10 mouse cellular contexts compared by ENCODE assay signal in the genomic region with DNA sequence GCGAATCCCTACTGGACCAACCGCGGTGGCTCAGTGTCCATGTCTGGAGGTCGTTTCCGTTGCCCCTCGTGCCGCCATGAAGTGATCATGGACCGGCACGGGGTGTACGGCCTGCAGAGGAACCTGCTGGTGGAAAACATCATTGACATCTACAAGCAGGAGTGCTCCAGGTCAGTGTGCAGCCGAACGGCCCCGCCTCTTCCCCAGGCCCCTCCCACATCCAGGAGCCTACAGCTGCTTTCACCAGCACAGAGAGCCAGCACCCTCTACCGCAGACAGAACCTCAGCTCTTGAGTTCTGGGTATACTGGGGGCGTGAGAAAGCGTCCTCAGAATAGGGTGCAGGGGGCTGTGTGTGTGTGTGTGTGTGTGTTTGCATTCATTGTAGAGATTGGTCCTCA. TPM values are rescaled to one million over a fixed set of nuclear protein-coding genes. Genes with fewer than 3 reads are reported as not detected.
A peak's percentile ranks its signal among the peaks of the same experiment; 100 is the strongest.
DNase-seq lines count a peak whose midpoint lies in the region; ATAC-seq and TF ChIP-seq lines count a peak whose summit lies in the region.
"Had no signal": no experiment of that assay in that cellular context is flagged by ENCODE, and none has a peak within 500 bp of the region (broad histone marks: within the 10 kb centered on the region; RNA-seq: fewer than 3 reads in every experiment).

No protein-coding gene starts in this region.

- H3K4me3 ChIP-seq in lung, postnatal 0 days (ENCODE audit: low read depth, low read length), result no peak overlapping the region
- H3K4me3 ChIP-seq: neural tube, embryonic 15.5 days; stomach, embryonic 15.5 days had no signal

- H3K9me3 ChIP-seq in lung, postnatal 0 days (ENCODE audit: low read length), result no peaks in the 10 kb centered on the region
- H3K9me3 ChIP-seq: neural tube, embryonic 15.5 days; stomach, embryonic 15.5 days had no signal

- no peaks in the 10 kb centered on the region for H3K36me3 ChIP-seq in lung, postnatal 0 days (ENCODE audit: insufficient read depth, low read length)
- H3K36me3 ChIP-seq: neural tube, embryonic 15.5 days; stomach, embryonic 15.5 days had no signal

- intact Hi-C loops in gastrocnemius, postnatal 14 days (cut with DNase I; ENCODE audit: low total_unique reads), result no loop called here

- H3K27ac ChIP-seq in lung, postnatal 0 days (ENCODE audit: low read length), result no peak overlapping the region
- H3K27ac ChIP-seq: neural tube, embryonic 15.5 days; stomach, embryonic 15.5 days had no signal

- no peak overlapping the region for H3K4me2 ChIP-seq in lung, postnatal 0 days (replicated peaks; ENCODE audit: low read depth, low read length)
- H3K4me2 ChIP-seq: neural tube, embryonic 15.5 days; stomach, embryonic 15.5 days had no signal

- no peak for TF ChIP-seq CTCF in lung, postnatal 0 days (IDR thresholded peaks at IDR 0.05)

- no peak for TF ChIP-seq EP300 in lung, postnatal 0 days (IDR thresholded peaks at IDR 0.05)

- H3K4me1 ChIP-seq in lung, postnatal 0 days (ENCODE audit: insufficient read depth, low read depth, low read length), result no peaks in the 10 kb centered on the region
- H3K4me1 ChIP-seq: stomach, embryonic 15.5 days had no signal

- 51% methylated on average over 15 of the region's 16 CpGs for WGBS in lung, postnatal 0 days

- H3K27me3 ChIP-seq in lung, postnatal 0 days (replicated peaks; ENCODE audit: insufficient read depth, low read length), result no peaks in the 10 kb centered on the region
- H3K27me3 ChIP-seq: neural tube, embryonic 15.5 days; stomach, embryonic 15.5 days had no signal

- peak; percentile 26 for DNase-seq in lung, postnatal 0 days (ENCODE audit: low spot score)
- DNase-seq in lung, postnatal 25 days (ENCODE audit: low spot score), result no peak
- peak; percentile 53 for DNase-seq in gastrocnemius, postnatal 14 days
- peak; percentile 40 for DNase-seq in kidney, adult 9 months
- peak; percentile 59 for DNase-seq in thymus, postnatal 4 days
- DNase-seq in frontal cortex, adult 2 months (ENCODE audit: extremely low spot score in 1 of 2, low spot score in 1 of 2), result no peak
- DNase-seq in cerebellum, adult 8-10 months, result no peak

- ATAC-seq in lung, postnatal 0 days, result peak; percentile 38; the same call in 1 of the 2 replicates

- H3K9ac ChIP-seq in lung, postnatal 0 days (replicated peaks; ENCODE audit: low read depth), result no peak overlapping the region
- H3K9ac ChIP-seq: neural tube, embryonic 15.5 days; stomach, embryonic 15.5 days had no signal

RNA-seq across cellular contexts. Expression of gene Trim63, which starts 1.5 kb away (rescaled TPM):
- 0.75 and 1.3 TPM in 2 replicates for polyA plus RNA-seq in lung, postnatal 0 days (2015; fragmentation: Nextera tagmentation; extraction: Ambion mirVana)
- 100 to 1,000 TPM; 103 to 224 TPM for total RNA-seq in gastrocnemius, postnatal 14 days (2021)
- 0.15 and 0.36 TPM in 2 replicates for polyA plus RNA-seq in frontal cortex, adult 2 months (2012; rRNA removed)
- total RNA-seq: megakaryocyte, adult 5-6 weeks had no signal

RNA-seq across cellular contexts. Expression of gene Slc30a2, which starts 26.6 kb away (rescaled TPM):
- polyA plus RNA-seq in lung, postnatal 0 days (2015; fragmentation: Nextera tagmentation; extraction: Ambion mirVana), result 0.79 and 1.1 TPM in 2 replicates
- total RNA-seq in gastrocnemius, postnatal 14 days (2021), result 1 to 10 TPM in 1 of 2 experiments, under 1 TPM in 1; 0.47 to 6.3 TPM
- 0.29 and 0.58 TPM in 2 replicates for polyA plus RNA-seq in frontal cortex, adult 2 months (2012; rRNA removed)

RNA-seq across cellular contexts. Expression of gene Pdik1l, which starts 28.7 kb away (rescaled TPM):
- 9.9 and 10.0 TPM in 2 replicates for polyA plus RNA-seq in lung, postnatal 0 days (2015; fragmentation: Nextera tagmentation; extraction: Ambion mirVana)
- 1 to 10 TPM; 4.8 to 5.3 TPM for total RNA-seq in gastrocnemius, postnatal 14 days (2021)
- polyA plus RNA-seq in frontal cortex, adult 2 months (2012; rRNA removed), result 8.5 and 8.9 TPM in 2 replicates

Comparison
In these comparisons a context has a peak if more than half of its experiments do, and no peak if none do; other contexts are left out.
1. DNase-seq: peak in lung, postnatal 0 days (single experiment), gastrocnemius, postnatal 14 days (single experiment), kidney, adult 9 months (single experiment) and thymus, postnatal 4 days (single experiment); none in lung, postnatal 25 days (single experiment), frontal cortex, adult 2 months (0 of 2) and cerebellum, adult 8-10 months (single experiment).